Mouse (Mus musculus) MN1 (cell line): Measurements from ENCODE around the gene Sufu.

ENCODE experiments used
- DNase-seq: peaks from one replicate; pipeline ENCODE4 v3.0.0-alpha.2; 2016; ENCODE audit warnings: low spot score

The Sufu gene

GRCm38 (mm10) chr19:46394712-46395108 is 2.0 kb upstream of the Sufu start:
- DNase-seq, result no peak

- DNase-seq, result peak; percentile 98
Measured at GRCm38 (mm10) chr19:46395109-46396009, 1.3 kb upstream of the Sufu start, which contains the start of gene Actr1a. Gene Actr1a, minus strand, starts transcription at chr19:46395748.

GRCm38 (mm10) chr19:46396109-46396508 is 587 bp upstream of the Sufu start:
- no peak for DNase-seq

- peak; percentile 29 for DNase-seq
Measured at GRCm38 (mm10) chr19:46397436-46398001, 823 bp downstream of the Sufu start.

- no peak for DNase-seq
Measured at GRCm38 (mm10) chr19:46398401-46398800, 1.7 kb downstream of the Sufu start.

GRCm38 (mm10) chr19:46399372-46399771 is 2.7 kb downstream of the Sufu start:
- no peak for DNase-seq

GRCm38 (mm10) chr19:46399886-46400285 is 3.2 kb downstream of the Sufu start:
- no peak for DNase-seq

GRCm38 (mm10) chr19:46400558-46400957 is 3.9 kb downstream of the Sufu start:
- no peak for DNase-seq

- DNase-seq, result no peak
Measured at GRCm38 (mm10) chr19:46404030-46404429, 7.3 kb downstream of the Sufu start.

- no peak for DNase-seq
Measured at GRCm38 (mm10) chr19:46406592-46407386, 10.1 kb downstream of the Sufu start.

GRCm38 (mm10) chr19:46409506-46409905 is 12.8 kb downstream of the Sufu start:
- no peak for DNase-seq

GRCm38 (mm10) chr19:46412056-46412805 is 15.5 kb downstream of the Sufu start:
- no peak for DNase-seq

GRCm38 (mm10) chr19:46413969-46414368 is 17.3 kb downstream of the Sufu start:
- DNase-seq, result no peak

- DNase-seq, result no peak
Measured at GRCm38 (mm10) chr19:46414486-46414885, 17.8 kb downstream of the Sufu start.

- no peak for DNase-seq
Measured at GRCm38 (mm10) chr19:46416276-46416675, 19.6 kb downstream of the Sufu start.

- no peak for DNase-seq
Measured at GRCm38 (mm10) chr19:46418051-46418450, 21.4 kb downstream of the Sufu start.

- DNase-seq, result no peak
Measured at GRCm38 (mm10) chr19:46420410-46420809, 23.7 kb downstream of the Sufu start.

- DNase-seq, result no peak
Measured at GRCm38 (mm10) chr19:46422384-46423338, 26.0 kb downstream of the Sufu start.

- no peak for DNase-seq
Measured at GRCm38 (mm10) chr19:46425266-46425665, 28.6 kb downstream of the Sufu start.

- DNase-seq, result no peak
Measured at GRCm38 (mm10) chr19:46426488-46426887, 29.8 kb downstream of the Sufu start.

- no peak for DNase-seq
Measured at GRCm38 (mm10) chr19:46429250-46429649, 32.6 kb downstream of the Sufu start.
